Mouse (Mus musculus) olfactory bulb, adult 2 months (tissue): ENCODE results near the gene Yipf2.

Experiments
- CTCF ChIP-seq: fragments of 200-500 bp; IDR thresholded peaks from 2 replicates; pipeline ENCODE4 v1.5.1; 2012; ENCODE audit warnings: low read depth, mild to moderate bottlenecking, low read length, moderate library complexity; ENCODE audit not compliant: insufficient read depth
- POLR2A ChIP-seq: fragments of 200-500 bp; IDR thresholded peaks from 2 replicates; pipeline ENCODE4 v1.6.1; 2012; ENCODE audit warnings: mild to moderate bottlenecking, low read depth, low read length, moderate library complexity; ENCODE audit not compliant: insufficient read depth

DNA sequence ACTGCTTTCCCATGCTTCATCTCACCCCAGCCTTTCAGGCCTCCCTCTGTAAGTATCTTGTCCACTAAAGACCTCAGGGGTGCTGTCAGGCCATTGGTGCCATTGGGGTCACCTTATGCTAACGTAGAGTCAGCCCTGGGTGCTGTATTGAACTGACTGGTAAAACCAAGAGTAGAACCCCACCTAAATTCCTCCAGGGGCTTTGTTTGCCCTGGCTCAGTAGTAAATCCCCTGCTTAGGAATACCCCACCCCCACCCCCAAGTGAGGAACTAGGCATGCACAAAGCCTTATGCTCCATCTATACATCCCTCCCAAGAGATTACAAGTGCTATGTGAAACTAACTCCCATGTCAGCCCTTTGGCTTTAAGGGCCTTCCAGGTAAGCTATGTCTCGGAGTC is 35.1 kb downstream of the Yipf2 start:
- TF ChIP-seq CTCF (no peak), POLR2A (no peak)
